Mouse (Mus musculus): ENCODE measurements around the gene Olfr1154.

Olfr1154 gene

DNA sequence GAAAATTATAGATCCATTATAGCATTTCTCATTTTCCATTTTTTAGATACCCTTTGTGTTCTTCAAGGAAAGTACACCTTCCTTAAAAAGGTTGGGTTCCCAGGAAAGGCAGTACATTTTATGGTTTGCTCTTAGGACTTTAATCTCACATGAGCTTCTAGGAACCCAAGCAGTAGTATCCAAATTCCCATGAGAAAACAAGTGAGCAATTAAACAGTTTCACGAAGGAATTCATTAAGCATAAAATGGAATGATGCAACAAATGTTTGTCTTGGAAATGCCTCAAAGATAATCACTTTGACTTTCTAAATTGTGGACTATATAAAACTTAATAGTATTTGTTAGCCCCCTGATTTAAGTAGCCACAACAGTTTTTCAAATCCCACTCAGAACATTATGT, at the start of gene Olfr1154:
Gene Olfr1154, minus strand, starts transcription at position 101 of the 400 bp plus-strand sequence.
- DNase-seq (ENCODE audit: low spot score) = no peak

DNA sequence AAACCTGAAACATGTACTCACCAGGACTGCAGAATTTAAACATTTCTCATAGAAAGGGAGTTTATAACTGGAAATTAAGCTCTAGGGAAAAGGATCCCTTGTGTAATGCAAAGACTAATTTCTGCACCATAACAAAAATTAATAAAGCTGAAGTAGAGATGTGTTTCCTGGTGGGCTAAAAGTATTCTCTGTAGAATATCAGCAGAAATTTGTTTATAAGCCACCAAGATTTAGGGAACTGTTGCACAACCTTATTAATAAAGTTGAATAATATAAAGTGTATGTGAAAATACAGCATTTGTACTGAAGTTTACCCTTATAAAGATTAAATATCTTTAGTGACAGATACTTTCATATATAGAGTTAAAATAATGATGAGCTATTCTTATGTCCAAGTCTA, 48.0 kb upstream of the Olfr1154 start, which contains the start of gene Olfr1156:
Gene Olfr1156, minus strand, starts transcription at position 101 of the 400 bp plus-strand sequence.
- no peak for DNase-seq (ENCODE audit: low spot score)

DNA sequence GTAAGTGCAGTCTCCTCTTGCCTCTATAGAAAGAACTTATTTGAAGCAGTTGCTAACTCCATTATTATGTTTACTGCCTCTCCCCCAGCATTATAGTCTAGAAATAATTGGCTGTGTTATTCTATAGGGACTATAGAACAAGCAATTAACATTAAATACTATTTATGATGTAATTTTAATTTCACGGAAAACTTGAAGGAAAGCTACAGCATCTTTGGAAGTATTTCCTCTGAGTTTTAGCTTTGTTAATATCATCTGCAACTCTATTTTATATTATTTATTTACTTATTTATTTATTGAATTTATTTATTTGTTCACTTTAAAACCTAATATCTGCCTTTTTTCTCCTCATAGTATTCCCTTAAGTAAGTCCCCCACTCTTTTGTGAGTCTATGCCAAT, 40.1 kb upstream of the Olfr1154 start, which contains the start of gene Olfr1155:
Gene Olfr1155, minus strand, starts transcription at position 101 of the 400 bp plus-strand sequence.
- no peak for DNase-seq (ENCODE audit: low spot score)

DNA sequence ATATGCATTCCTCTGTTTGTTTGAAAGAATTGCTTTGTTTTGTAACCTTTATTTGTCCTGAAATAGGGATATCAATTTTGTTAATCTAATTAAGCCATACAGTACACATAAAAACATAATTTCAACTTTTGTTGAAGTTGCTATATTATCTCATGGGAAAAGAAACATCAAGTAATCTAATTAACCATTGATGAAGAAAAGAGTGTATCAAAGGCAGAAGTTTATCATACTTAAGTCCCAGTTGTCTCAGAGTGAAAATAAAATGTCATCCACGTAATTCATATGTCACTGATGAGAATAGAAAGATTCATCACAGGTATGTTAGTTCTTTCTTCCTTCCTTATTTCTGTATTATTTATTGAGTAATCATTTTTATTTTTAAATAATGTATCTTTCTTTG, 10.3 kb downstream of the Olfr1154 start, which contains the start of gene Olfr1153:
Gene Olfr1153, plus strand, starts transcription at position 301 of the 400 bp plus-strand sequence.
- no peak for DNase-seq (ENCODE audit: low spot score)

DNA sequence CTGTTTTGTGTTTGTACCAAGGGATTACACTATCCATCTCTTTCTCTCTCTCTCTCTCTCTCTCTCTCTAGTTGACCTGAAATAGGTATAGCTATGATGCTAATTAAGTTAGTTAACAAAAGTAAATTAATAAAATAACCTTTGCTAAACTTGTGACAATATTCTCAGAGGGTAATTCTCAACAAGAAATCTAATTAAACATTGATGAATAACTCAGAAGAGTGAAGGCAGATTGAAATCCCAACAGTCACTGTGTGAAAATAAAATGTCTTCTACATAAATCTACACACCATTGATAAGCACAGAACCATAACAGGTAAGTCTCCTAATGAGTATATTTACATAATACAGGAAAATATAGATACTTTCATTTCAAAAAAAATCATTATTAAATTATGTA, 38.8 kb downstream of the Olfr1154 start, which contains the start of gene Olfr1152:
Gene Olfr1152, plus strand, starts transcription at position 301 of the 400 bp plus-strand sequence.
- no peak for DNase-seq (ENCODE audit: low spot score)

DNA sequence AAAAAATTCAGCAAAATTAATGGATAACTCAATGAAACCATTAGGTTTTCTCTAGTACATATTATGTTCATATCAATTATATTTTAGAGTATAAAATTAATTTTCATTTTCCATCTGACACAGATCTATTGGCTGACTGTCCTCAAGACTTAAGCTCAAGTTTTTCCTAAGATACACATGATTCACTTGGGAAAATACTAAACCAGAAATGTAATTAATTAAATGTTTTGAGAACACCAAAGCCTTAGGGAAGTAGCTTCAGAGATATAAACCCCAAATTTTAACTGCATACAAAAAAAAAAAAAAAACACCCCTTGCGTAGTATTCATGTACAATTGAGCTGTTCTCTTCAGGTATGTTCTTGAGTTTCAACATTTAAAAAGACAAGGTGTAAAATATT, 49.4 kb downstream of the Olfr1154 start, which contains the start of gene Olfr1151:
Gene Olfr1151, plus strand, starts transcription at position 301 of the 400 bp plus-strand sequence.
- DNase-seq (ENCODE audit: low spot score) = no peak

All from embryo, embryonic 10.5 days (tissue).